Mouse (Mus musculus) adipocyte (in vitro differentiated cells): Measurements from ENCODE around the gene Lrrc17.
"Not testable (repeated sequence)": the region's sequence is repeated elsewhere in the genome, so short reads cannot be mapped to it uniquely, and the experiment has no call there.

ENCODE experiments used
- DNase-seq: peaks from one replicate; pipeline ENCODE4 v3.0.0-alpha.2; 2016; ENCODE audit warnings: low spot score

Gene Lrrc17

GRCm38 (mm10) chr5:21542226-21542625 lies 1.1 kb upstream of the Lrrc17 start:
- DNase-seq, result no peak

- peak; percentile 47 for DNase-seq
Observed at GRCm38 (mm10) chr5:21544821-21545220, 1.5 kb downstream of the Lrrc17 start.

- no peak for DNase-seq
Observed at GRCm38 (mm10) chr5:21545227-21545626, 1.9 kb downstream of the Lrrc17 start.

GRCm38 (mm10) chr5:21545786-21546185 lies 2.4 kb downstream of the Lrrc17 start:
- DNase-seq, result peak; percentile 56

- no peak for DNase-seq
Observed at GRCm38 (mm10) chr5:21547005-21547404, 3.6 kb downstream of the Lrrc17 start.

- no peak for DNase-seq
Observed at GRCm38 (mm10) chr5:21553685-21554084, 10.3 kb downstream of the Lrrc17 start.

- DNase-seq, result no peak
Observed at GRCm38 (mm10) chr5:21554732-21555131, 11.4 kb downstream of the Lrrc17 start.

GRCm38 (mm10) chr5:21556502-21556901 lies 13.1 kb downstream of the Lrrc17 start:
- no peak for DNase-seq

GRCm38 (mm10) chr5:21563936-21564335 lies 20.6 kb downstream of the Lrrc17 start:
- DNase-seq, result peak; percentile 62

GRCm38 (mm10) chr5:21565392-21566065 lies 22.2 kb downstream of the Lrrc17 start:
- peak; percentile 25 for DNase-seq

GRCm38 (mm10) chr5:21567784-21568183 lies 24.4 kb downstream of the Lrrc17 start:
- no peak for DNase-seq

GRCm38 (mm10) chr5:21572764-21573416 lies 29.5 kb downstream of the Lrrc17 start:
- no peak for DNase-seq

GRCm38 (mm10) chr5:21574386-21575209 lies 31.2 kb downstream of the Lrrc17 start:
- DNase-seq, result no peak

- DNase-seq, result no peak
Observed at GRCm38 (mm10) chr5:21575210-21575550, 31.8 kb downstream of the Lrrc17 start.

- no peak for DNase-seq
Observed at GRCm38 (mm10) chr5:21578136-21578535, 34.8 kb downstream of the Lrrc17 start.

GRCm38 (mm10) chr5:21586763-21587162 lies 43.4 kb downstream of the Lrrc17 start:
- DNase-seq, result peak; percentile 82

GRCm38 (mm10) chr5:21587683-21588082 lies 44.3 kb downstream of the Lrrc17 start:
- no peak for DNase-seq

GRCm38 (mm10) chr5:21588220-21588619 lies 44.9 kb downstream of the Lrrc17 start:
- DNase-seq, result no peak

- DNase-seq, result no peak
Observed at GRCm38 (mm10) chr5:21592106-21592505, 48.7 kb downstream of the Lrrc17 start.

GRCm38 (mm10) chr5:21593201-21593709 lies 49.9 kb downstream of the Lrrc17 start:
- DNase-seq, result no peak

- DNase-seq, result not testable (repeated sequence)
Observed at GRCm38 (mm10) chr5:21599536-21599935, 56.2 kb downstream of the Lrrc17 start.

GRCm38 (mm10) chr5:21599961-21600360 lies 56.6 kb downstream of the Lrrc17 start:
- no peak for DNase-seq

GRCm38 (mm10) chr5:21605936-21606335 lies 62.6 kb downstream of the Lrrc17 start:
- DNase-seq, result peak; percentile 12
